Mouse (Mus musculus) CH12.LX (cell line): ENCODE results near the gene U2af2.

Source experiments
- CTCF ChIP-seq, 2 experiments: IDR thresholded peaks in 1 of 2; conservative IDR thresholded peaks in 1 of 2; 2 replicates each; pipeline ENCODE4 v1.5.1; 2011 to 2012; ENCODE audit warnings: low read depth in 2 of 2, low read length in 2 of 2, improper control_type of control experiment in 1 of 2, inconsistent platforms in 1 of 2, mild to moderate bottlenecking in 1 of 2, moderate library complexity in 1 of 2
- EP300 ChIP-seq: IDR thresholded peaks from 2 replicates; pipeline ENCODE4 v1.6.1; 2011; ENCODE audit warnings: low read length, improper control_type of control experiment
- ETS1 ChIP-seq: conservative IDR thresholded peaks from 2 replicates; pipeline ENCODE4 v1.6.1; 2012; ENCODE audit warnings: low read depth, mild to moderate bottlenecking, inconsistent platforms, low read length, improper control_type of control experiment, moderate library complexity
- GABPA ChIP-seq: IDR thresholded peaks from 2 replicates; pipeline ENCODE4 v1.6.1; 2012; ENCODE audit warnings: low read depth, low read length, improper control_type of control experiment, inconsistent platforms; ENCODE audit not compliant: insufficient replicate concordance
- JUND ChIP-seq: conservative IDR thresholded peaks from 2 replicates; pipeline ENCODE4 v1.6.1; 2011; ENCODE audit warnings: low read depth, low read length, improper control_type of control experiment
- MAX ChIP-seq: IDR thresholded peaks from 2 replicates; pipeline ENCODE4 v1.6.1; 2011; ENCODE audit warnings: low read length, improper control_type of control experiment
- MEF2A ChIP-seq: IDR thresholded peaks from 2 replicates; pipeline ENCODE4 v1.6.1; 2014; ENCODE audit warnings: low read depth, mild to moderate bottlenecking, inconsistent platforms, low read length, improper control_type of control experiment, borderline replicate concordance
- POLR2A ChIP-seq: IDR thresholded peaks from 2 replicates; pipeline ENCODE4 v1.6.1; 2011; ENCODE audit warnings: low read depth, mild to moderate bottlenecking, improper control_type of control experiment, low read length
- SIN3A ChIP-seq: IDR thresholded peaks from 2 replicates; pipeline ENCODE4 v1.6.1; 2012; ENCODE audit warnings: low read length, improper control_type of control experiment, inconsistent platforms

DNA sequence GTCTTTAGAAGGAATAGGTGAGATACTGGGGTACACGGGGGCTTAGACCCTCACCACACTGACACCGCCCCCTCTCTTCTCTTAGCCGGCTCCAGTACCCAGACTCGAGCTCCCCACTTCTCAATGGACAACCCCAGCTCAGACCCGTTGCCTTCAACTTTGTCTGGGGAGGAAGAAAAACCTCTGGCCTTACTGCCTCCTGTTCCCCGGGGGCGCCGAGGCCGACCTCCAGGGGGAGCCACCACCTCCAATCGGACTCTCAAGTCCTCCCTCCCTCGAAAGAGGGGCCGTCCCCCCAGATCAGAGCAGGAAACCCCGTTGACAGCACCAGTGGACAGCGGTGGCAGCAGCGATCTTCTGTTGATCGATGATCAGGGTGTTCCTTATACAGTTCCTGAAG is 44.6 kb upstream of the U2af2 start:
- TF ChIP-seq POLR2A (no peak), MAX (no peak), GABPA (no peak), ETS1 (no peak), CTCF (conservative IDR thresholded peaks at IDR 0.05 in 1 of 2, IDR thresholded peaks at IDR 0.05 in 1 of 2; ENCODE audit: low read depth in 2 of 2, low read length in 2 of 2) (peak in 1 of 2 experiments; percentile 13; a peak in 1 of 4 replicates), EP300 (no peak), MEF2A (no peak), JUND (no peak), SIN3A (no peak)
